Comparison of ENCODE assay signal across 32 mouse cellular contexts in the genomic region with DNA sequence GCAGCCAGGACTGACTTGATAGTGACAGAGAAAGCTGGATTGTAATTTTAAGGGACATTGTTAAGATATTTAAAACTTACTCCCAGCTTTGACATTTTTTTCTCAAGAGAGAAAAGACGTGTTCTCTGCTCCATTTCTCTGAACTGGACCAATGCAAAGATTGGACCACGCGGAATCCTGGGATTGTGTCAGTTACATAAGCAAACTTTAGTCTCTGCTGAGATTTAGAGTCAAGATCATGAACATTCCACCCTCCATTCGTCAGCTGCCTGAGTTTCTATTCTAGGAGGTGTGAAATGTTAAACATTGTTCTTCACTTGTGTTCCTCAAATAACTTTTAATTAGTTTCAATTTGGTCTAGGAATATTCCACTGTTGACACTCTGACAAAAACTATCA. TPM values are rescaled to one million over a fixed set of nuclear protein-coding genes. Genes with fewer than 3 reads are reported as not detected.
DNase-seq lines count a peak whose midpoint lies in the region; ATAC-seq and TF ChIP-seq lines count a peak whose summit lies in the region.
"Had no signal": no experiment of that assay in that cellular context is flagged by ENCODE, and none has a peak within 500 bp of the region (broad histone marks: within the 10 kb centered on the region; RNA-seq: fewer than 3 reads in every experiment).

No protein-coding gene starts in this region.

- H3K27ac ChIP-seq in heart, adult 2 months: peak overlapping the region; percentile 40
- peak overlapping the region; percentile 50 to 66 for H3K27ac ChIP-seq in heart, embryonic 14.5 days (replicated peaks in 1 of 2; ENCODE audit: control insufficient read depth in 1 of 2, insufficient read depth in 1 of 2, low read depth in 2 of 2, low read length in 2 of 2)
- H3K27ac ChIP-seq in layer of hippocampus, adult 2 months: peak overlapping the region; percentile 92
- H3K27ac ChIP-seq in heart, embryonic 16.5 days (ENCODE audit: low read length): peak overlapping the region; percentile 72
- H3K27ac ChIP-seq in cerebellum, adult 2 months (ENCODE audit: insufficient read depth, low read length): no peak overlapping the region
- H3K27ac ChIP-seq: embryonic facial prominence, embryonic 12.5 days; forebrain, embryonic 10.5 days; forebrain, embryonic 15.5 days; hindbrain, embryonic 10.5 days; hindbrain, embryonic 15.5 days; limb, embryonic 10.5 days; limb, embryonic 15.5 days; liver, embryonic 13.5 days; neural tube, embryonic 12.5 days had no signal

- intact Hi-C loops in heart, adult 2 months (cut with DNase I): loop anchor here (10.0 kb wide), 1 partner anchor 308 kb away; the partner anchor contains the start of gene Atf2

- no peaks in the 10 kb centered on the region for H3K79me2 ChIP-seq in heart, adult 2 months (replicated peaks; ENCODE audit: control insufficient read depth, insufficient read depth, low read length)

- H3K4me1 ChIP-seq in heart, adult 2 months (ENCODE audit: control insufficient read depth, insufficient read depth, low read length): peaks cover 6% of the 10 kb centered on the region
- H3K4me1 ChIP-seq in heart, embryonic 14.5 days (ENCODE audit: control insufficient read depth in 2 of 2, insufficient read depth in 2 of 2, low read length in 2 of 2): peaks cover 25 to 50% of the 10 kb centered on the region in 2 experiments
- peaks cover 42% of the 10 kb centered on the region for H3K4me1 ChIP-seq in heart, embryonic 16.5 days (ENCODE audit: control insufficient read depth, insufficient read depth, low read length)
- H3K4me1 ChIP-seq in cerebellum, adult 2 months (ENCODE audit: control insufficient read depth, insufficient read depth, low read length): no peaks in the 10 kb centered on the region; the same call in 1 of the 2 replicates

- H3K4me2 ChIP-seq in heart, embryonic 14.5 days (ENCODE audit: low read length): peak overlapping the region; percentile 48
- H3K4me2 ChIP-seq in heart, embryonic 16.5 days (ENCODE audit: low read depth, low read length): peak overlapping the region; percentile 36; the same call in 1 of the 2 replicates
- H3K4me2 ChIP-seq: embryonic facial prominence, embryonic 12.5 days; forebrain, embryonic 15.5 days; hindbrain, embryonic 15.5 days; limb, embryonic 15.5 days; liver, embryonic 13.5 days; midbrain, embryonic 11.5 days; neural tube, embryonic 12.5 days had no signal

- H3K9ac ChIP-seq in heart, adult 2 months (ENCODE audit: low read depth, low read length): no peak overlapping the region
- H3K9ac ChIP-seq in heart, embryonic 14.5 days (ENCODE audit: low read length): no peak overlapping the region; the same call in 1 of the 2 replicates
- no peak overlapping the region for H3K9ac ChIP-seq in heart, embryonic 16.5 days (ENCODE audit: low read length)
- H3K9ac ChIP-seq: embryonic facial prominence, embryonic 12.5 days; forebrain, embryonic 15.5 days; hindbrain, embryonic 15.5 days; limb, embryonic 15.5 days; liver, embryonic 13.5 days; neural tube, embryonic 12.5 days had no signal

- ATAC-seq in heart, embryonic 14.5 days (ENCODE audit: insufficient number of reproducible peaks, insufficient read depth, low FRiP score, low read depth): no peak
- ATAC-seq in heart, embryonic 16.5 days (replicated peaks; ENCODE audit: extremely low read depth, insufficient read depth, low FRiP score): no peak
- ATAC-seq: forebrain, embryonic 15.5 days; inflammation-experienced regulatory T-cells, adult 6 months; midbrain, embryonic 16.5 days had no signal

- H3K4me3 ChIP-seq in heart, adult 2 months: peak overlapping the region; percentile 20; the same call in 1 of the 2 replicates
- no peak overlapping the region; a peak in 1 of 4 replicates for H3K4me3 ChIP-seq in heart, embryonic 14.5 days (ENCODE audit: control insufficient read depth in 1 of 2, insufficient read depth in 1 of 2, low read depth in 1 of 2, low read length in 2 of 2)
- H3K4me3 ChIP-seq in layer of hippocampus, adult 2 months: no peak overlapping the region
- H3K4me3 ChIP-seq in heart, embryonic 16.5 days (ENCODE audit: low read length): no peak overlapping the region
- H3K4me3 ChIP-seq in cerebellum, adult 2 months (replicated peaks; ENCODE audit: insufficient read depth, low read depth, low read length): no peak overlapping the region
- H3K4me3 ChIP-seq: embryonic facial prominence, embryonic 12.5 days; forebrain, embryonic 10.5 days; forebrain, embryonic 15.5 days; hindbrain, embryonic 10.5 days; hindbrain, embryonic 15.5 days; limb, embryonic 10.5 days; limb, embryonic 15.5 days; liver, embryonic 13.5 days; neural tube, embryonic 12.5 days had no signal

- DNase-seq in heart, adult 2 months: no peak
- no peak for DNase-seq in heart, adult 9 months (ENCODE audit: low spot score in 2 of 2)
- DNase-seq in heart, postnatal 4 days: no peak
- no peak for DNase-seq in layer of hippocampus, adult 2 months (ENCODE audit: low spot score in 2 of 2)
- DNase-seq in layer of hippocampus, postnatal 14 days (ENCODE audit: low spot score in 2 of 2): no peak
- no peak for DNase-seq in cerebellum, adult 2 months
- DNase-seq: adrenal gland, adult 8-10 months; cerebellum, postnatal 36 days; gastrocnemius, postnatal 10 days; kidney, adult 11 months; kidney, postnatal 25 days; liver, embryonic 13.5 days; lung, adult 18-20 months; right cerebral cortex, adult 18-20 months; spleen, adult 18-20 months; thymus, adult 18-20 months; thymus, postnatal 36 days had no signal

- no peaks in the 10 kb centered on the region for H3K9me3 ChIP-seq in heart, embryonic 14.5 days (ENCODE audit: control insufficient read depth, low read length)
- H3K9me3 ChIP-seq in heart, embryonic 16.5 days (replicated peaks; ENCODE audit: control insufficient read depth, low read length): no peaks in the 10 kb centered on the region
- H3K9me3 ChIP-seq: embryonic facial prominence, embryonic 12.5 days; forebrain, embryonic 10.5 days; forebrain, embryonic 15.5 days; G1E; hindbrain, embryonic 10.5 days; hindbrain, embryonic 15.5 days; limb, embryonic 10.5 days; limb, embryonic 15.5 days; liver, embryonic 13.5 days; neural tube, embryonic 12.5 days had no signal

- TF ChIP-seq EP300 in heart, adult 2 months (IDR thresholded peaks at IDR 0.05; ENCODE audit: insufficient read depth, low read depth, low read length): no peak

- TF ChIP-seq CTCF in heart, adult 2 months (IDR thresholded peaks at IDR 0.05): no peak
- TF ChIP-seq CTCF in layer of hippocampus, adult 2 months (conservative IDR thresholded peaks at IDR 0.05): no peak
- no peak for TF ChIP-seq CTCF in cerebellum, adult 2 months (IDR thresholded peaks at IDR 0.05; ENCODE audit: borderline replicate concordance, insufficient read depth, low read depth, low read length)

- H3K27me3 ChIP-seq in heart, adult 2 months (ENCODE audit: control insufficient read depth, insufficient read depth, low read length): no peaks in the 10 kb centered on the region
- no peaks in the 10 kb centered on the region for H3K27me3 ChIP-seq in heart, embryonic 14.5 days (ENCODE audit: control insufficient read depth, insufficient read depth, low read length)
- H3K27me3 ChIP-seq in heart, embryonic 16.5 days (ENCODE audit: control insufficient read depth, insufficient read depth, low read length): no peaks in the 10 kb centered on the region
- peaks cover 3% of the 10 kb centered on the region; the same call in 1 of the 2 replicates for H3K27me3 ChIP-seq in cerebellum, adult 2 months (ENCODE audit: control insufficient read depth, insufficient read depth, low read length)
- H3K27me3 ChIP-seq: embryonic facial prominence, embryonic 12.5 days; forebrain, embryonic 15.5 days; hindbrain, embryonic 15.5 days; limb, embryonic 15.5 days had no signal

- 23% methylated on average over 4 of the region's 4 CpGs for WGBS in heart, adult 2 months
- 18% methylated on average over 4 of the region's 4 CpGs for WGBS in heart, embryonic 14.5 days
- 19% methylated on average over 4 of the region's 4 CpGs for WGBS in heart, embryonic 16.5 days
- WGBS in cerebellum, adult 2 months: 65% methylated on average over 4 of the region's 4 CpGs

- no peak for TF ChIP-seq POLR2A in heart, adult 2 months (IDR thresholded peaks at IDR 0.05; ENCODE audit: insufficient read depth, low read depth, low read length)
- no peak for TF ChIP-seq POLR2A in cerebellum, adult 2 months (IDR thresholded peaks at IDR 0.05; ENCODE audit: borderline replicate concordance, insufficient read depth, low read length)

- H3K36me3 ChIP-seq in heart, adult 2 months (ENCODE audit: control insufficient read depth, insufficient read depth, low read length): no peaks in the 10 kb centered on the region
- no peaks in the 10 kb centered on the region for H3K36me3 ChIP-seq in heart, embryonic 14.5 days (ENCODE audit: control insufficient read depth, insufficient read depth, low read length)
- H3K36me3 ChIP-seq in heart, embryonic 16.5 days (ENCODE audit: control insufficient read depth, insufficient read depth): no peaks in the 10 kb centered on the region
- H3K36me3 ChIP-seq: embryonic facial prominence, embryonic 12.5 days; forebrain, embryonic 10.5 days; forebrain, embryonic 15.5 days; G1E; hindbrain, embryonic 10.5 days; hindbrain, embryonic 15.5 days; limb, embryonic 10.5 days; limb, embryonic 15.5 days; liver, embryonic 13.5 days; neural tube, embryonic 12.5 days had no signal

RNA-seq across cellular contexts. Expression of gene Chrna1, which starts 7.0 kb away (rescaled TPM):
- total RNA-seq in heart, adult 2 months (2021): not detected
- 0.04 TPM in 1 of 2 replicates, not detected in the other for polyA plus RNA-seq in heart, adult 2 months (2012; rRNA removed)
- polyA plus RNA-seq in heart, embryonic 14.5 days (2014; fragmentation: Nextera tagmentation; extraction: Ambion mirVana): 0.09 TPM in 1 of 2 replicates, not detected in the other
- under 1 TPM in 1 of 2 experiments, not detected in 1; 0.14 TPM for total RNA-seq in heart, postnatal 4 days (2021)
- under 1 TPM; 0.42 to 0.54 TPM for total RNA-seq in layer of hippocampus, adult 2 months (2021)
- under 1 TPM; 0.16 to 0.33 TPM for total RNA-seq in layer of hippocampus, postnatal 14 days (2021)
- 0.19 and 0.34 TPM in 2 replicates for polyA plus RNA-seq in heart, embryonic 16.5 days (2015; fragmentation: Nextera tagmentation; extraction: Ambion mirVana)
- 0.03 and 0.08 TPM in 2 replicates for polyA plus RNA-seq in cerebellum, adult 2 months (2012; rRNA removed)
- total RNA-seq: megakaryocyte, adult 5-6 weeks had no signal
- polyA plus RNA-seq: G1E; inflammation-experienced regulatory T-cells, adult 6 months had no signal

RNA-seq across cellular contexts. Expression of gene Wipf1, which starts 57.6 kb away (rescaled TPM):
- total RNA-seq in heart, adult 2 months (2021): 10 to 100 TPM; 12.9 to 17.0 TPM
- 6.0 and 6.6 TPM in 2 replicates for polyA plus RNA-seq in heart, adult 2 months (2012; rRNA removed)
- 7.0 and 7.6 TPM in 2 replicates for polyA plus RNA-seq in heart, embryonic 14.5 days (2014; fragmentation: Nextera tagmentation; extraction: Ambion mirVana)
- total RNA-seq in heart, postnatal 4 days (2021): 10 to 100 TPM; 19.0 to 20.8 TPM
- 1 to 10 TPM; 8.1 to 10.0 TPM for total RNA-seq in layer of hippocampus, adult 2 months (2021)
- total RNA-seq in layer of hippocampus, postnatal 14 days (2021): 10 to 100 TPM; 12.0 to 12.8 TPM
- 5.0 and 7.4 TPM in 2 replicates for polyA plus RNA-seq in heart, embryonic 16.5 days (2015; fragmentation: Nextera tagmentation; extraction: Ambion mirVana)
- 6.1 and 7.2 TPM in 2 replicates for polyA plus RNA-seq in cerebellum, adult 2 months (2012; rRNA removed)
